Mouse (Mus musculus) common myeloid progenitor, adult 5-6 weeks (primary cell): ENCODE data around the gene Cacna1g. TPM values are rescaled to one million over a fixed set of nuclear protein-coding genes. Genes with fewer than 3 reads are reported as not detected.

Experiments
- ATAC-seq: replicated peaks from 2 replicates; pipeline ENCODE4 v1.8.0; 2016; ENCODE audit warnings: low read depth, mild to moderate bottlenecking, moderate TSS enrichment, inconsistent platforms; ENCODE audit not compliant: poor library complexity, severe bottlenecking
- total RNA-seq: library from RNA; stranded (forward); fragments of 200-1000, 187-1606 nt; gene quantifications from 2 replicates; pipeline ENCODE4 v1.2.3, GENCODE M21; 2017

Cacna1g gene
- total RNA-seq, 1 experiment from 2014 or later, result not detected

- no peak for ATAC-seq
These were observed 99.6 kb downstream of the Cacna1g start for GRCm38 (mm10) chr11:94374276-94374948.

- ATAC-seq, result peak; percentile 94
These were observed 103.2 kb downstream of the Cacna1g start for GRCm38 (mm10) chr11:94370809-94371208.

DNA sequence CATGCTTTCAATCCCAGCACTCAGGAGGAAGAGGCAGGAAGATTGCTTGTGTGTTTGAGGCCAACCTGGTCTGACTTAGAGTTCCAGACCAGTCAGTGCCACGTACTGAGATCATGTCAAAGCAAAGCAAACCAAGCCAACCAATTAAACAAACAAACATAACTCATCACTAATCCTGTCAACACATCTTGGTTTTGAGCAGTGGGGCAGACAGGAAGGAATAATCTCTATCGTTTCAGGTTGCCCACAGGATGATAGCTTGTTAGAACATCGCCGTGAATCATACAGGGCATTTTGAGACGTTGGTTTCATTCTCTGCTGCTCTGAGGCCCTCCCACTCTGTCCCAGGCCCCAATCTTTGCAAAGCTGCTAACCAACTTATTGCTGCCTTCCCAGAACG, 104.0 kb downstream of the Cacna1g start:
- ATAC-seq, result no peak

DNA sequence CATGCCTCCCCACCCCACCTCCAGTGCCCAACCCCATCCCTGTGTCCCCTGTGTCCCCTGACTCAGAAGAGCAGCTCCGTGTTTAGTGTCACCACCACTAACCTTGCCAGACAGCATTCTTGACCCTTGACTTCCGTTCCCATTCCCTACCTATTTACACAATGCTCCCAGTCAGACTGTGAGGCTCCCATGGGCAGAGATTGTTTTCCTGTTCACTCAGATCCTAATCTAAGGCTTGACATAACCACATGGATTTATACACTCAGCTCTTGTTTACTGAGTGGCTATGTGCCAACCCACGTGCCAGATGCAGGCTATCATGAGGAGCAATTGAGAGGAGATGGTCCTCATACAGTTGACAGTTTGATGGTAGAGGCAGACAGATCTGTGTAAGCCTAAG, 108.7 kb downstream of the Cacna1g start:
- ATAC-seq, result no peak

GRCm38 (mm10) chr11:94363690-94364089, 110.3 kb downstream of the Cacna1g start:
- ATAC-seq, result no peak

DNA sequence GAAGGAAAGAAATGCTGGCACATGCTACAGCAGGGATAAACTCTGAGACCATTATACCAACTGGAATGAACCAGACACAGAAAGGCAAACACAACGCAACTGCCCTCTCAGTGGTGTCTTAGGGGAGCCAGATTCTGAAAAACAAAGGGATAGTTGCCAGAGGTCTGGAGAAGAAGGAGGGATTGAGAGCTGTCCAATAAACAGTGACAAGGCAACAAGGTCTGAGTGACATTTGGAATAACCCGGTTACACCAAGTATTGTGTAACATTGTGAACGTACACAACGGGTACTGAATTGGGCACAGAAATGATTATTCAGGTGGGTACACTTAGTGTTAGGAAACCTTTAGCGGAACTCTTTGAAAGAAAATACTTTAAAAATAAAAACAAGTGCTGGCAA, 111.9 kb downstream of the Cacna1g start:
- no peak for ATAC-seq

GRCm38 (mm10) chr11:94361166-94361870, 112.7 kb downstream of the Cacna1g start:
- ATAC-seq, result no peak

GRCm38 (mm10) chr11:94359168-94359567, 114.8 kb downstream of the Cacna1g start:
- no peak for ATAC-seq

Other genes starting within 250 kb of the Cacna1g start
- 0.41 and 0.58 TPM in 2 replicates for gene Wfikkn2, start 228.2 kb downstream of the Cacna1g start, total RNA-seq
- gene Gm21885, start 192.3 kb downstream of the Cacna1g start, total RNA-seq, result not detected in 2 replicates
- 345 and 486 TPM in 2 replicates for gene Luc7l3, start 152.2 kb downstream of the Cacna1g start, total RNA-seq
- 32.2 and 56.7 TPM in 2 replicates for gene Ankrd40, start 146.2 kb downstream of the Cacna1g start, total RNA-seq
- gene Abcc3, start 81.2 kb downstream of the Cacna1g start, total RNA-seq, result 0.27 TPM in 1 of 2 replicates, not detected in the other
- gene Spata20, start 12.0 kb upstream of the Cacna1g start, total RNA-seq, result not detected in 2 replicates
- not detected in 2 replicates for gene Epn3, start 25.8 kb upstream of the Cacna1g start, total RNA-seq
- 0.55 and 10.8 TPM in 2 replicates for gene Mycbpap, start 47.5 kb upstream of the Cacna1g start, total RNA-seq
- 6.2 and 10.6 TPM in 2 replicates for gene Rsad1, start 75.1 kb upstream of the Cacna1g start, total RNA-seq
- not detected in 2 replicates for gene Chad, start 90.8 kb upstream of the Cacna1g start, total RNA-seq
- gene Acsf2, start 127.7 kb upstream of the Cacna1g start, total RNA-seq, result 7.9 and 8.1 TPM in 2 replicates
- gene Lrrc59, start 155.6 kb upstream of the Cacna1g start, total RNA-seq, result 149 and 151 TPM in 2 replicates
- 35.0 and 63.6 TPM in 2 replicates for gene Mrpl27, start 179.6 kb upstream of the Cacna1g start, total RNA-seq
- gene Eme1, start 179.8 kb upstream of the Cacna1g start, total RNA-seq, result 35.2 and 37.9 TPM in 2 replicates
- 6.6 and 8.6 TPM in 2 replicates for gene Xylt2, start 203.3 kb upstream of the Cacna1g start, total RNA-seq
- gene Gm11541, start 230.3 kb upstream of the Cacna1g start, total RNA-seq, result not detected in 2 replicates